Mouse (Mus musculus) forebrain, postnatal 0 days (tissue): Measurements from ENCODE around the gene Otulin. TPM values are rescaled to one million over a fixed set of nuclear protein-coding genes. Genes with fewer than 3 reads are reported as not detected.

ENCODE experiments used
- ATAC-seq: fragments of 200-750 bp; cut with Nextera tagmentation; 2 replicates; pipeline ENCODE4 v1.8.0; 2017; ENCODE audit warnings: mild to moderate bottlenecking, moderate library complexity
- DNase-seq: peaks from one replicate; pipeline ENCODE4 v3.0.0-alpha.2; 2015
- H3K27ac ChIP-seq: fragments of 300-500 bp; sonication (generic); 2 replicates; pipeline ENCODE4 v1.5.1; 2014; ENCODE audit warnings: low read depth, mild to moderate bottlenecking, antibody characterized with exemption, low read length, moderate library complexity, mixed read lengths
- H3K27me3 ChIP-seq: fragments of 300-500 bp; sonication (generic); 2 replicates; pipeline ENCODE4 v1.6.1; 2014; ENCODE audit warnings: mild to moderate bottlenecking, low read length, mixed read lengths; ENCODE audit not compliant: insufficient read depth
- H3K36me3 ChIP-seq: fragments of 300-500 bp; sonication (generic); 2 replicates; pipeline ENCODE4 v1.6.1; 2014; ENCODE audit warnings: mild to moderate bottlenecking, moderate library complexity; ENCODE audit not compliant: insufficient read depth
- H3K4me1 ChIP-seq: fragments of 300-500 bp; sonication (generic); 2 replicates; pipeline ENCODE4 v1.6.1; 2014; ENCODE audit warnings: antibody characterized with exemption; ENCODE audit not compliant: insufficient read depth
- H3K4me2 ChIP-seq: fragments of 300-500 bp; sonication (generic); 2 replicates; pipeline ENCODE4 v1.6.1; 2014; ENCODE audit warnings: low read depth, mild to moderate bottlenecking, moderate library complexity
- H3K4me3 ChIP-seq: fragments of 300-500 bp; sonication (generic); 2 replicates; pipeline ENCODE4 v1.5.1; 2014; ENCODE audit warnings: low read depth, low read length, mixed read lengths
- H3K9ac ChIP-seq: fragments of 300-500 bp; sonication (generic); 2 replicates; pipeline ENCODE4 v1.6.1; 2014; ENCODE audit warnings: mild to moderate bottlenecking
- H3K9me3 ChIP-seq: fragments of 300-500 bp; sonication (generic); 2 replicates; pipeline ENCODE4 v1.6.1; 2016; ENCODE audit warnings: low read length
- CTCF ChIP-seq: sonication (generic); IDR thresholded peaks from 2 replicates; pipeline ENCODE4 v1.5.1; 2016; ENCODE audit warnings: antibody characterized with exemption, control low read depth, low read depth
- WGBS: fragments of 180-500 bp; shearing (Covaris S2); extraction: QIAGEN DNeasy Blood & Tissue Kit; methylation state at CpG from one replicate; pipeline ENCODE4 v1.1.7; 2014; 5-methylcytosine and 5-hydroxymethylcytosine counted together
- polyA plus RNA-seq: library from polyadenylated mRNA; unstranded; fragments of >200 nt; fragmentation: Nextera tagmentation; extraction: Ambion mirVana; gene quantifications from 2 replicates; pipeline ENCODE4 v1.2.1, GENCODE M21; 2015
- total RNA-seq: library from RNA; depleted of rRNA; stranded (reverse); fragments of >200 nt; gene quantifications from 2 replicates; pipeline ENCODE4 v1.2.3, GENCODE M21; 2014

Otulin gene
- total and polyA plus RNA-seq, 2 experiments from 2014 or later: 25.1 to 27.4 TPM

DNA sequence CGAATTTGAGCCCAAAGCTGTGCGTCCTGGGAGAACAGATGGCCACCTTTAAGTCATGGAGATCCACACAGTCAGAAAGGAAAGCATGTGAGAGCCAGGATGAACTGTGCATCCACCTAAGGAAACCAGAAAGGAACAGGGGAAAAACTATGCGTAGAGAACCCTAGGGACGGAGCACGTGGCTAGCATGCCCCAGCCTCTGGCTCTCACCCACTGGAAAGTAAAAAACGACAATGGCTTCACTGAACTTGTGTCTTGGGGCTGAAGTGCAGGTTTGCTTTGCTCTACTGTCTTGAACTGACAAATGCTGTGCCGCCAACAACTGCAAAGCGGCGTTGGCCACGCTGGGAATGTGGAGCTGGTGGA lies 4.6 kb downstream of the Otulin start:
- no peaks in the 10 kb centered on the region; the same call in 1 of the 2 replicates for H3K4me1 ChIP-seq
- H3K36me3 ChIP-seq: peaks cover 11% of the 10 kb centered on the region; the same call in 1 of the 2 replicates
- no peak for TF ChIP-seq CTCF
- no peaks in the 10 kb centered on the region for H3K27me3 ChIP-seq
- no peak overlapping the region for H3K4me3 ChIP-seq
- H3K9me3 ChIP-seq: no peaks in the 10 kb centered on the region
- no peak overlapping the region for H3K27ac ChIP-seq
- WGBS: 90% methylated on average over 10 of the region's 10 CpGs
- H3K9ac ChIP-seq: no peak overlapping the region
- no peak overlapping the region for H3K4me2 ChIP-seq
- DNase-seq: no peak
- ATAC-seq: no peak

DNA sequence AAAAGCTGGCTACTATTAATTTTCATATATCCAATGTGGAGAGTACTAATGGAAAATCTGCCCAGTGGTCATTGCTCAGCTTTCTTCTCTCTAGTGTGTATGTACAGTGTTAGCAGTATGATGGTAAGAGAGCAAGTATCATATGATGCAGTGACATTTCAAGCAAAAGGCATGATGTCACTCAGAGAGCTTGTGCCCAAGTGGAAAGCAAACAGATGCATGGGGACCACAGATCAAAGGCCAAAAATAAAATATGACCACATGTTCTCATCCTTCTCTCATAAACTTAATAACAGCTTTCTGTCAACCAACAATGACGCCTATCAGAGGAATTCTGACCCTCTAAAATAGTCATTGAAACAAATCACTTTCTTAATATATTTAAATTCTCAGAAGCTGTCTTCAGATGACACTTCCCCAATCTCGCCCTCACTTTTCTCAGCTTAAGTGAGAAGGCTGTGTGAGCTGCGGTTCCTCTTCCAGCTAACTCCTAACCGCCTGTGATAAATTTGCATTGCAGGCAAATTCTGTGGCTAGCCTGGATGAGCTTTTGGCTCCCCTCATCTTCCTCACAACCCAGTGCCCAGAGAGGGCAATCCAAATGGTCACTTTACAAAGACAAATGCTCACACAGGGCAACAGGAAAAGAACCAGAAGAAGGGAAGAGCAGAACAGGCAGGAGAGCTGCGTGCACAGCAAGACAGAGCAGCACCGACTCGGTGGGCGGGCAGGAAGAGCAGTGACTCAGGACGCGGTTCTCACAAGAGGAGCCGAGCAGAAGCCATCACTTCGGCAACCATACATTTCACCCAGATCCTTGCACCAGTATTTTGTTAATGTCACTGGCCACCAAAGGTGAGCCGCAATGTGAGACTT lies 5.2 kb downstream of the Otulin start:
- Histone ChIP-seq H3K36me3 (peaks cover 11% of the 10 kb centered on the region), H3K27ac (no peak overlapping the region), H3K4me3 (no peak overlapping the region), H3K4me1 (no peaks in the 10 kb centered on the region; the same call in 1 of the 2 replicates), H3K9ac (no peak overlapping the region), H3K4me2 (no peak overlapping the region), H3K9me3 (no peaks in the 10 kb centered on the region), H3K27me3 (no peaks in the 10 kb centered on the region)
- no peak for DNase-seq
- ATAC-seq: no peak
- 92% methylated on average over 13 of the region's 13 CpGs for WGBS
- no peak for TF ChIP-seq CTCF

DNA sequence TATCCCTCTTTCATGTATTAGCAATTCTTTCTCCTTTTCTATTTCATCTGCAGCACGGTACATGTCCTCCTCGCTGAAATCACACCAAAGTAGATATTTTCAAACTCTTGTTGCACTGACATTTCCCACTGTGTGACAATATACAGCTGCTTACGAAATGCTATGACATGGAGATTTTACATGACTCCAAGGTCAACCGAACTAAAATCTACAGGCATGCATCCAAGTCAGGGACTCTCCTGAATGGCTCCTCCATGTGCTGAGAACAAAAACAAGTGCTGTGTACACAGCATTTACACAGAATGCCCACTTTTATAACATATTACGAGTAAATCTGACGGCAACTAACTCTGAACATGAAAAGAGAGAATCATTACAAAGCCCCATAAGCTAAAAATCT lies 7.2 kb downstream of the Otulin start:
- no peak for TF ChIP-seq CTCF

DNA sequence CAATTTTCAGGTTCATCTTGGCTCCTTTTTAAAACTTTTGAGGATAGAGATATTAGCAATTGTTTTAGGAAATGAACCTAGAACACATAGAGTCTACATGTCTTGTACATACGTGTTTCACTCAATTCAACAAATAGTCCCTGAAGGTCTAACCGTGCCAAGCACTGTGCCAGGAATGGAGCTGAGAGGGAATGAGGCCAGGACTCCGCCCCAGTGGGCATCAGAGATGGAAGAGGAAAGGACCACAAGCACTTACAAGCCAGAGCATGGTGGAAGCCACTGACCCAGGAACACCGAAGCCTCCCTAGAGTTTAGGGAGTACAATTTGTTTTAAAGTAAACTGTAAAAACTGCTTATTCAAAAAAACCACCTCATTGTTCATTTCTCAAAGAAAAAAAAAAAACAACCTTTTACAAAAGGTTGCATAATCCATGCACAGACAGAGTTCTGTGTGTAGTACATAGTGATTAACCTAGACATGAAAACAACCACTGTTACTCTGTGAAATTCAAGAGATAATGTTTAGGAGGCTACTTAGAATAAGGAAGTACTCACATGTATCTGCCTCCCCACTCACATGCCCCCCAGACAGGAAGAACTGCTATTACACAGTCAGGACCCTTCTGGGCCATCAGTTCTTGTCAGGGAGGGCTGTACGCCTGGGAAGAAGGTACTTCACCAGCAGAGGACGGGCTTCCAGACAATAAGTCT lies 9.9 kb downstream of the Otulin start:
- no peak for DNase-seq
- no peaks in the 10 kb centered on the region for H3K27me3 ChIP-seq
- ATAC-seq: no peak
- H3K4me2 ChIP-seq: no peak overlapping the region
- H3K4me3 ChIP-seq: no peak overlapping the region
- H3K27ac ChIP-seq: no peak overlapping the region
- no peak overlapping the region for H3K9ac ChIP-seq
- H3K36me3 ChIP-seq: peaks cover 24% of the 10 kb centered on the region
- WGBS: 82% methylated on average over 6 of the region's 6 CpGs
- H3K4me1 ChIP-seq: no peaks in the 10 kb centered on the region
- H3K9me3 ChIP-seq: no peaks in the 10 kb centered on the region
- no peak for TF ChIP-seq CTCF

More for the DNA sequence above, 7.2 kb downstream of the Otulin start:
- H3K27me3 ChIP-seq: no peaks in the 10 kb centered on the region
- H3K4me3 ChIP-seq: no peak overlapping the region
- H3K4me1 ChIP-seq: no peaks in the 10 kb centered on the region
- H3K9ac ChIP-seq: no peak overlapping the region
- DNase-seq (no peak), ATAC-seq (no peak)
- no peak overlapping the region for H3K4me2 ChIP-seq
- H3K36me3 ChIP-seq: peaks cover 18% of the 10 kb centered on the region
- 95% methylated on average over 6 of the region's 6 CpGs for WGBS
- no peaks in the 10 kb centered on the region for H3K9me3 ChIP-seq
- H3K27ac ChIP-seq: no peak overlapping the region

- no peaks in the 10 kb centered on the region for H3K27me3 ChIP-seq
- ATAC-seq: no peak
- no peak overlapping the region for H3K4me2 ChIP-seq
- H3K4me1 ChIP-seq: no peaks in the 10 kb centered on the region
- H3K9ac ChIP-seq: no peak overlapping the region
- TF ChIP-seq CTCF: no peak
- no peak overlapping the region for H3K27ac ChIP-seq
- 87% methylated on average over 3 of the region's 3 CpGs for WGBS
- H3K9me3 ChIP-seq: no peaks in the 10 kb centered on the region
- no peak for DNase-seq
- peaks cover 28% of the 10 kb centered on the region for H3K36me3 ChIP-seq
- H3K4me3 ChIP-seq: no peak overlapping the region
Measured at GRCm38 (mm10) chr15:27619683-27620082, 10.8 kb downstream of the Otulin start.

DNA sequence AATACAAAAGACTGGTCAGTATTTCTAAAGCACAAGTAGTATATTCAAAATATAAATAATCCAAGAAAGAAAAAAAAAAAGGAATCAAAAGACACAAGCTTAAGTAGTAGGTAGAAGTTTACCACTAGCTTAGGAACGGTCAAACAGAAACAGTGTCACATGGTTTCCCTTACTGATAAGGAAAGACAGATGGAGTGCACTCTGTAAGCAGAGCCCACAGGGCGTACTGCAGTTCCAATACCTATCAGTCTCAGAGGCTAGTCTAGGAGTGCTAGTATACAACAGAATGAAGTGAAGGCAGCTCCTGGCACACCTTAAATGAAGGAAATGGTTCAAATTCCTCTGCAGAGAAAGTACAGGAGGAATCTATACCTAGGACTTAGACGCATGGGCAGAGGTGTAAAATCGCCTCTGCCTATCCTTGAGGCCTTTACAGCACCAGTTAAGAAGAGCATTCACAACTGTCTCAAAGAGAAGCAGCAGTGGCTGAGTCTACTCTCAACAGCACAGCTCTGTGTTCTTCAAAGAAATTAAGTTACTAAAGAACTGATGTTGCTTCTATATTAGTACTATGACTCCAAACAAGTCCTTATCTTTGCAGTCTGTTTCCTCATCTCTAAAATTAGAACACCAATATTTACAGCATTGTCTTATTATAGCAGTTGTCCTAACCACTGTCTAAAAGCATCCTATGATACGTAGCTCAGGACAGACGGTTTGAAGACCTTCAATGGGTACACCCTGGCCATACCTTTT lies 11.5 kb downstream of the Otulin start:
- peaks cover 31% of the 10 kb centered on the region for H3K36me3 ChIP-seq
- H3K4me2 ChIP-seq: no peak overlapping the region
- 91% methylated on average over 6 of the region's 6 CpGs for WGBS
- no peak overlapping the region for H3K4me3 ChIP-seq
- H3K9me3 ChIP-seq: no peaks in the 10 kb centered on the region
- TF ChIP-seq CTCF: no peak
- ATAC-seq (no peak), DNase-seq (no peak)
- H3K27me3 ChIP-seq: no peaks in the 10 kb centered on the region
- H3K9ac ChIP-seq: no peak overlapping the region
- H3K4me1 ChIP-seq: no peaks in the 10 kb centered on the region
- no peak overlapping the region for H3K27ac ChIP-seq

DNA sequence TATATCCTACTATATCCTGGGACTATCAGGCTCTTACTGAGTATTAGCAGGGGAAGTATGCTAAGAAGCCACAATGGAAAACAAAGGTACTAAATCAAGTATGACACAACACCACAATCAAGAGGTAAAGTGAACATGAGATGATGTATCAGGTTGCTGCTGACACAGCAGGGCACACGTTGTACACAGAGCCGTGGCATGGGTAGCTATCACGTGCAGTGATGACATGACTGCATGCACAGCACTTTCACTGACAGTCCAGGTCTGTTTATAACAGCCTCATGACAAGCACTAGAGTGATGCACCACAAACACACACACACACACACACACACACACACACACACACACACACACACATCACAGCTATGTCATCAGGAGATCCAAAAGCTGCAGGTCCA lies 13.3 kb downstream of the Otulin start:
- H3K27me3 ChIP-seq: no peaks in the 10 kb centered on the region
- no peak for TF ChIP-seq CTCF
- no peak overlapping the region for H3K4me2 ChIP-seq
- no peak overlapping the region for H3K9ac ChIP-seq
- H3K27ac ChIP-seq: no peak overlapping the region
- H3K36me3 ChIP-seq: peaks cover 25% of the 10 kb centered on the region
- no peaks in the 10 kb centered on the region for H3K4me1 ChIP-seq
- H3K4me3 ChIP-seq: no peak overlapping the region
- ATAC-seq (no peak), DNase-seq (no peak)
- no peaks in the 10 kb centered on the region for H3K9me3 ChIP-seq
- 86% methylated on average over 3 of the region's 3 CpGs for WGBS
